In the genomic region with DNA sequence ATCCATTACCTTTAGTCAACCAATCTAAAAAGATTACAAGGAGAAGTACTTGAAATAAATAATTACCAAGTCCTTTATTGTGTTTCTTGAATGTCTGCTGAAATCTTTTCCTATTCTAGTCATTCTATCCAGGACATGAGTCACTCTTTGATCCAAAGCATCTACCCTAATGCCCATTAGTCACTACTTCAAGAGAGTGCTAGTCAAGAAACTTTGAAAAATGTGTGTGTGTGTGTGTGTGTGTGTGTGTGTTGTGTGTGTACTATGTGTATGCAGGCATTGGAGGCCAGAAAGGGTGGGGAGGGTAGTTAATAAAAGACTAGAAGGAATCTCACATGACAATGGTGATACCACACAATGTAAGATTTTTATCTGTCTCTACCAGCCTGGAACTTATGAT, we compare ENCODE assay signal across 14 mouse cellular contexts.
"Had no signal": no experiment of that assay in that cellular context is flagged by ENCODE, and none has a peak within 500 bp of the region (broad histone marks: within the 10 kb centered on the region; RNA-seq: fewer than 3 reads in every experiment).

No protein-coding gene starts in this region.

- DNase-seq: lung, adult 18-20 months; lung, embryonic 14.5 days; lung, postnatal 14 days; lung, postnatal 36 days; right cerebral cortex, postnatal 14 days; thymus, adult 2 months; thymus, postnatal 25 days; thymus, postnatal 4 days had no signal

- H3K27me3 ChIP-seq: megakaryocyte, embryonic 14.5 days; midbrain, embryonic 12.5 days; neural tube, embryonic 12.5 days; stomach, embryonic 15.5 days had no signal

- H3K4me2 ChIP-seq: lung, embryonic 14.5 days; neural tube, embryonic 12.5 days; stomach, embryonic 15.5 days had no signal

- H3K9me3 ChIP-seq: midbrain, embryonic 12.5 days; neural tube, embryonic 12.5 days; stomach, embryonic 15.5 days had no signal

- H3K9ac ChIP-seq: lung, embryonic 14.5 days; midbrain, embryonic 12.5 days; neural tube, embryonic 12.5 days; stomach, embryonic 15.5 days had no signal

- H3K27ac ChIP-seq: macrophage; midbrain, embryonic 12.5 days; neural tube, embryonic 12.5 days; stomach, embryonic 15.5 days; stomach, postnatal 0 days had no signal

- H3K4me3 ChIP-seq: megakaryocyte, embryonic 14.5 days; midbrain, embryonic 12.5 days; neural tube, embryonic 12.5 days; stomach, embryonic 15.5 days had no signal

- H3K4me1 ChIP-seq: megakaryocyte, embryonic 14.5 days; stomach, embryonic 15.5 days had no signal

- H3K36me3 ChIP-seq: midbrain, embryonic 12.5 days; neural tube, embryonic 12.5 days; stomach, embryonic 15.5 days had no signal
